Mouse (Mus musculus) embryo, embryonic 11 days (tissue): ENCODE results near the gene Lama2.

Source experiments
- DNase-seq: peaks from one replicate; pipeline ENCODE4 v3.0.0-alpha.2; 2015

Lama2 gene

DNA sequence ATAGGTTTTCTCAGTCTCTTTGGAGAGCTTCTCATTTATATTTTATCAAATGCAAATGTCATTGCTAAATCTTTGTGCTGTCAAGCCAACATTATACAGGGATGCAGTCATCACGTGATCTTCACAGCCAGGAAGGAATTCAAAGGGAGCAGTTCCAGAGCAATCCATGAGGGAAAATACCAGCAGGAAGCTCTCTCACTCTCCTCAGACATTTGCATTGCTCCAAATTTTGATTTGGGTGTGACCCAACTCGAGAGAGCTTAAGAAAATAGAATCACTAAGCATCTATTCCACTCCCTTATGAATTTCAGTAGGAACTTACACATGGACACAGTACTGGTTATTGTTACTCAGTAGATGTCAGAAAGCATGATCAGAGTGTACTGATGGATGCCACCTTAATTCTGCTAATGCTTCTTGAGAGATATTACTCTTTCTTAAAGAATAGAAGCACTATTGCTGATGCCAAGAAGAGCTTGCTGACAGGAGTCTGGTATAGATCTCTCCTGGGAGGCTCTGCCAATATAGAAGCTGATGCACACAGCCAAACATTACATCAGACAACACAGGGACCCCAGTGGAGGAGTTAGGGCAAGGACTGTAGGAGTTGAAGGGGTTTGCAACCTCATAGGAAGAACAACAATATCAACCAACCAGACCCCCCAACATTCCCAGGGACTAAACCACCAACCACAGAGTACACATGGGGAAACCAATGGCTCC is 236.5 kb downstream of the Lama2 start:
- no peak for DNase-seq

DNA sequence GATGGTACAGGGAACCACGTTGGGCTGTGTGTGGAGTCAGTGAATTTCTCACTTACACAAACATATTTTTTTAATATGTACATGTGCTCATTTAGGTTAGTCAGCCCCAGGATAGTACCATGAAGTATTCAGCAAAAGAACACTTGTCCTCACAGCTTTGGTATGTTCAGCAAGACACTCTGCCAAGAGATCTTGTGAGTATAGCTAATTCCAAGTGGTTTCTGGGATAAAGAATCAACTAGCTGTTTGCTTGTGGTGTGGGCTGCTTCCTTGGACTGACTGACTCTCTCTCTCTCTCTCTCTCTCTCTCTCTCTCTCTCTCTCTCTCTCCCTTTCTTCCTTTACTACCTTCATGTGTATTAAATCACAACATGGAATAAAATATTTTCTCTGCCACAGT is 241.3 kb downstream of the Lama2 start:
- no peak for DNase-seq

- DNase-seq = peak; percentile 31
These were observed 275.3 kb downstream of the Lama2 start for GRCm38 (mm10) chr10:27344278-27344677.

DNA sequence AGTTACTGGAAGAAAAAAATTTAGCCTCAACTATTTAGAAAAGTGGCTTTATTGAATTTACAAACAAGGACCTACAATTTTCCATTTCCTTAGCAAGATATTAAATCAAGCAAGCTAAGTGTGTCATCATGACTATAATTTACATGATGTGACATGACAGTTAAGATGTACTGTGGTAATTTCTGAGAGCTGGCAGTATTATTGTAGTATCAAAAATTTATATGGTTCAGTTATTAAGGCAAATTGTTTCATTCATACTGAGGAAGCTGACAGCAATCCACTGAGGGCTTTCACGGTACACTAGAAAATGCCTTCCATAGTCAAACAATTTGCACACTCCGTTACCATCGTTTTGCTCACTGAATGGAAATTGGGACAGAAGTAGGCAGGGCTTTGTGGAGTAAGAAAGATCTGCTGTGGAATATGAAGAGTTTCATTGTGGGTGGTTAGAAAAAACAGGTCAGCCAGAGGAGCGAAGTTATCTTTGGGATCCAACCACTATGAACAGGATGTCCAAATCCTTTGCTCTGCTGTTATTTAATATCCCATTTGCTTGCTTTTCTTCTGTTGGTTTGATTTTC is 297.1 kb downstream of the Lama2 start:
- DNase-seq = no peak

DNA sequence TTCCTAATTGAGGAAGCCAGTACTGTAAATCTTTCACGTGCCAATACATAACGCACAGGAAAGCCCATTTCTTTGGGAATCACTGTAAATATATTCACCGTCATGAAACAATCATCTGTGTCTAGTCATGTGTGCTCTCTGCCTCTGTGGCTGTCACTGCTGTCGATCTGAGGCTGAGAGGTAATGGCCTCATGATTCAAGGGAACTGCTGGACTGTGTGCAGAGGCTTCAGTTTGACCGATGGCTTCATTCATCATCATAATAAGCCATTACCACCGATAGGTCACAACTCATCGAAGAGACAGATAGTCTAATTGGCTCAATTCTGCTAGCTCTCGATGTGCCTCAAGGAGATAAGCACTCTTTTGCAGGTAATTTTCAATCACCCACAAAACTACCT is 312.1 kb downstream of the Lama2 start:
- no peak for DNase-seq

- DNase-seq = no peak
These were observed 314.3 kb downstream of the Lama2 start for GRCm38 (mm10) chr10:27305301-27305700.

- peak; percentile 51 for DNase-seq
These were observed 334.3 kb downstream of the Lama2 start for GRCm38 (mm10) chr10:27285098-27285860.

DNA sequence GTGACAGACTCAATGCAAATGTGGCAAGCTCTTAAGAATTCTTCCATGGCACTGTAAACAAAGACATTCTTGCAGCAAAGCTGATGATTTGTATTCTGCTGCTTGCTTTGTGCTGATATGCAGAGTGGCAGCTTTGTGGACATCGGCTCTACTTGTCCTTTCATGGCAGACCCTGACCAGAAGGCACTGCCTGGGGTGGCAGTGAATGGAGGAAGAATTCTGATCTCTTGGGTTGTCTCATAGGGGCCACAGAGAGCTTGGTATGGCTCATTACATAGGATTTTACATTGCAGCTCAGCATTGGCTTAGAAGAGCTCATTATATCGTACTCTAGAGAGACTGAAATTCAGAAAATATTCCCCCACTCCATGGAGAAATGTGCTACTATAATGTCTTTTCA is 352.1 kb downstream of the Lama2 start:
- DNase-seq = no peak

DNA sequence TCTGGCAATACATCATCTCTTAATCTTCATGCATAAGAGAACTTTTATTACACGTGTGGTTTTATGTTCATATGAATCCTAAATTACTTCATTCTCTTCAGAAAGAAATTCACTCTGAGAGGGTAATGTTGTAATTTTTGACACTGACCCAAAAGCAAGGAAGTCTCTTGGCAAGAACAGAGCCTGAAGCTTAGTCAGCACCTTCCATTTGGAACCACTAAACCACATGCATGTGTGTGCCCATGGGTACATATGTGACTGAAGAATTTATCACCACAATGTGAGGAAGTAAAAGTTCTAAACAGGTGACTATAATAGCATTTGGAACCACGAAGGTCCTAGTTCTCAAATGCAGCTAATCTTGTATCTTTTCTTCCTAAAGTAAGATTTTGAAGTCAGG is 353.7 kb downstream of the Lama2 start:
- no peak for DNase-seq

DNA sequence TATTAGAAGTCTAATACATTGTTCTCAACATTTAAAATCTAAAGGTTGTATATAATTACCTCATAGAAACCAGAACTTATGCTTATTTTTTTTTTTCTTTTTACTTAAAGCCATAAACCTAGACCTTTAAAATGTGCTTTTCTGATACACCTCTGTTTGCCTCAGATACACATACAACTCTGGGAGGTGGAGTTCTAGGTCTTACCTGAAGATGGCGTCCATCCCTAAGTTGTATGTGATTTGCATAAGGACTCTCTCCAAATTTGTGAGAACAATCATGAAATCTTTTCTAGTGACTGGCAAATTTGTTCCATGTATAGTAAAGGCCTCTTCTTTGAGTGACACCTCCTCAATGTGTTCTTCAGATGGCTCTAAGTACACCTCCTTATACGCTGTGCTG is 354.8 kb downstream of the Lama2 start:
- DNase-seq = no peak

- no peak for DNase-seq
These were observed 369.8 kb downstream of the Lama2 start for GRCm38 (mm10) chr10:27249741-27250140.

- DNase-seq = no peak
These were observed 384.8 kb downstream of the Lama2 start for GRCm38 (mm10) chr10:27234755-27235154.

DNA sequence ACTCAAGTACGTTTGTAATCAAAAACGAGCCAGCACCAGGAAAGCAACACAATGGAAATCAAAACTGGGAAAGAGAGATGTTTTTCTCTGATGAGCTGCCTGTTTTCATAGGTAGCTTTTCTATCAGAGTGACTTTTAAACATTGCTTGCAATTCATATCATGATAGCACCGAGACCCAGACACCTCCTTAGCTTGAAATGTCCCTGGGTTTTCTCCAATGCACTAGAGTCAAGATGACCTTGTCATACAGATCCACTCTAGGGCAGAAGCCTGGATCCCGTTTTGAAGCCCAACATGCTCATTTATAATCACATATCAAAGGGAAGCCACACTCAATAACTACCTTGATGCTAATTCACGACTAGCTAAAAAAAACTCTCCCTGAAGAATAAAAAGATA is 386.0 kb downstream of the Lama2 start:
- no peak for DNase-seq

- DNase-seq = no peak
These were observed 395.7 kb downstream of the Lama2 start for GRCm38 (mm10) chr10:27223815-27224375.

DNA sequence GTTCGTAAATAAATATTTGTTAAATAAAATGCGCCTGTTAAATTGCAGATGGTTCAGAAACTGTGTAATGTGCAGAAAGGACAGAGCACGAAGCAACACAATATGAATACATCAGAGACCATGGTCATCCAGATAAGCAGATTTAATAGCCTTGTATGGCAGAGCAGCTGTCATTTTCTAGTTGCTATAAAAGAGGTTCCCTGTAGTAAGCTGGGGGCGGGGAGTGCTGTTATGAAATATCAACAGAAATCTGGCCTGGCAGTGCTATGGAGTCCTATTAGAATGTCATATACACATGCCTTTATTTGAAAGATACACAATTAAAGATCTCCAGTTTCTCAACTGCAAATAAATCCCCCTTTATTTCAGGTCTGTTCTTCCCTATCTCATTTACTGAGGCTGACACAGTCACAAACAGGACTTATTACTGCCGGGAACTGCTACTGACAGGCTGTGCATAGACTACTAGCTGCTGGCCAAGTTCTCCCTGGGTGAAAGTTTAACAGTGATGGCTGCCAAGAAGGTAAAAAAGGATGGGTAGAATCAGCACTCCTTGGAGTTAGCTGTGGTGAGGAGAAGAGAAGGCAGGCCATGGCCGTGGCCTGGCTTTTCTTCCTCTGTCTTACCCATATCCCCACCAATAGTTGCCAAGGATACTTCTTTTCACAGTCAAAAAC is 396.8 kb downstream of the Lama2 start:
- DNase-seq = no peak

- DNase-seq = no peak
These were observed 399.9 kb downstream of the Lama2 start for GRCm38 (mm10) chr10:27219698-27220097.

DNA sequence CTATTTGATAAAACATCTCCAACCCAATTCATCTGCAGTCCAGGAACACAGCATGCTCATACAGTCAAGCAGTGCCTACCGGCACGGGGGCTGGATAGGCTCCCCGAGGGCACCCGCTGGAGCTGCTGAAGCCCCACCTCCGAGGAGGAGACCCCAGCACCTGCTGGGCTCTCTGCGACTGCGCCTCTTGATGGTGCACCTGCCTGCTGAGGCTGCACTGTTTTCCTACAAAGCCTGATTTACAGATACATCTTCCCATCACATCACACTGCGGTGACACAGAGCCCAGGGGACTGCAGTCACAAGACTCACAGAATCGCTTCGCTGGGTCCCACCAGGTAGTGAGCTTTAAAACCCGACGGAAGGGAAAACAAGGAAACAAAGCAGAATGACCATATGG is 412.2 kb downstream of the Lama2 start:
- DNase-seq = no peak

DNA sequence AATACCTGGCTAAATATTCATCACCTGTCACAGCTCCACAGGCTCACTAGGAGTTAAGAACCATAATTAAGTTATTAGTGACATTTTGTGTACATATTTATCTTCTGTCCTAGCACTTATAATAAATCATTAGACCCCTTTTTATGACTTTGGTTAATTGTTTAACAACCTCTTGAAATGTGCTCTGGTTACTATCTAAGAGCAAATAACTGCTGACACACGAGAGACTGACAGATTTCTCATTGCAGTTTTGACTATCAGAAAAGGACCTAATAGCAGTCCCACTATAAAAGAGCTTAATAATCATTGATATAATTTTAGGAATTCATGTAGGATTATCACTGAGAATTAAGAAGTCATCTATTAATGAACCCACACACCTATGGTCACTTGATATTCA is 421.1 kb downstream of the Lama2 start:
- no peak for DNase-seq

DNA sequence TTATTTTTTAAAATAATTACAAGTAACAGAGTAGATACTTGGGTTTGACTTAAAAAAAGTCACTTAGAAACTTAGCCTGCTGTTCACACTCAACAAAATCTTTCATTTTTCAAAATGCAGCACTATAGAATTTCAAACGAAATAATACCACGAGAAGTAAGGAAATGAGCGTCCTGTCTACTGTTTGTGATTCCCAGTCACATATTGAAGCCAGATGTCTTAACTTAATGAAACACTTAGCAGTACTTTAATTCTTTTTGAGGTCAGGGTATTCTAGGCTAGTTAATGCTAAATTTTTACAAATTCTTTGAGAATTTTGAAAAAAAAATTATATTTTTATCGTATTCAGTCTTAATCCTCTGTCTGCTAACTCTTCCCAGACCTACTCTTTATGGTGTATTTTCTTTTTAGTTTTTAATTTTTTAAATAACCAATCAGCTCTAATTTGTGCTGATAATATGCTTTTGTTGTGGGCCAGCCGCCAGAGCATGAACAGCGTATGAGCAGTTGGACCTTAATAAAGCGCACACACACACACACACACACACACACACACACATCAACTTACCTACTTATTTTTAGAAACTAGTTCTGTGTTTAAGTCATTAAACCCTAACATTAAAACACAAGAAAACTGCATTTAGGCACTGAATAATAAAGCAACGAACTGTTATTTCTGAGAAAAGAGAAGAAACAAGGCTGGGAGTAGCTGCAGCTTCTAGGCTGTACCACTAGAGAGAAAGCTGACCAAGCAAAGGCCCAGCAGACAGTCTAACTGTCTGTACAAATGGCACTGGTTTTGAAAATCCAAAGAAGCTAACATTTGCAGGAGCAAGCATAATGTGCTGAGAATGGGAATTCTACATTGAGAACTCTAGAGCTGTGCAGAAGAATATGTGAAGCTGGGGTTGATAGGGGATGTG is 425.3 kb downstream of the Lama2 start:
- peak; percentile 12 for DNase-seq

- DNase-seq = no peak
These were observed 430.8 kb downstream of the Lama2 start for GRCm38 (mm10) chr10:27188630-27189365.

GRCm38 (mm10) chr10:27184185-27184584 is 435.4 kb downstream of the Lama2 start:
- DNase-seq = no peak
